Mouse (Mus musculus) embryonic facial prominence, embryonic 10.5 days (tissue): ENCODE data around the gene Nckap5l. TPM values are rescaled to one million over a fixed set of nuclear protein-coding genes. Genes with fewer than 3 reads are reported as not detected.

Experiments
- DNase-seq: peaks from one replicate; pipeline ENCODE4 v3.0.0-alpha.2; 2017; ENCODE audit warnings: low spot score
- H3K27ac ChIP-seq: fragments of 300-500 bp; sonication (generic); replicated peaks from 2 replicates; pipeline ENCODE4 v1.5.1; 2016; ENCODE audit warnings: mild to moderate bottlenecking
- H3K27me3 ChIP-seq: fragments of 300-500 bp; sonication (generic); replicated peaks from 2 replicates; pipeline ENCODE4 v1.6.1; 2016; ENCODE audit warnings: low read depth, mild to moderate bottlenecking; ENCODE audit not compliant: poor library complexity, severe bottlenecking
- H3K36me3 ChIP-seq: fragments of 300-500 bp; sonication (generic); replicated peaks from 2 replicates; pipeline ENCODE4 v1.6.1; 2016; ENCODE audit warnings: mild to moderate bottlenecking, moderate library complexity
- H3K4me1 ChIP-seq: fragments of 300-500 bp; sonication (generic); 2 replicates; pipeline ENCODE4 v1.6.1; 2016
- H3K4me3 ChIP-seq: fragments of 300-500 bp; sonication (generic); 2 replicates; pipeline ENCODE4 v1.5.1; 2016; ENCODE audit warnings: mild to moderate bottlenecking, moderate library complexity
- H3K9me3 ChIP-seq: fragments of 300-500 bp; sonication (generic); 2 replicates; pipeline ENCODE4 v1.6.1; 2016; ENCODE audit warnings: mild to moderate bottlenecking
- WGBS: fragments of 180-500 bp; shearing (Covaris S2); methylation state at CpG from one replicate; pipeline ENCODE4 v1.1.7; 2016; 5-methylcytosine and 5-hydroxymethylcytosine counted together
- polyA plus RNA-seq: library from polyadenylated mRNA; unstranded; fragments of >200 nt; fragmentation: Nextera tagmentation; extraction: Ambion mirVana; gene quantifications from 2 replicates; pipeline ENCODE4 v1.2.1, GENCODE M21; 2016

The Nckap5l gene
- polyA plus RNA-seq, 1 experiment from 2014 or later: 14.1 TPM

DNA sequence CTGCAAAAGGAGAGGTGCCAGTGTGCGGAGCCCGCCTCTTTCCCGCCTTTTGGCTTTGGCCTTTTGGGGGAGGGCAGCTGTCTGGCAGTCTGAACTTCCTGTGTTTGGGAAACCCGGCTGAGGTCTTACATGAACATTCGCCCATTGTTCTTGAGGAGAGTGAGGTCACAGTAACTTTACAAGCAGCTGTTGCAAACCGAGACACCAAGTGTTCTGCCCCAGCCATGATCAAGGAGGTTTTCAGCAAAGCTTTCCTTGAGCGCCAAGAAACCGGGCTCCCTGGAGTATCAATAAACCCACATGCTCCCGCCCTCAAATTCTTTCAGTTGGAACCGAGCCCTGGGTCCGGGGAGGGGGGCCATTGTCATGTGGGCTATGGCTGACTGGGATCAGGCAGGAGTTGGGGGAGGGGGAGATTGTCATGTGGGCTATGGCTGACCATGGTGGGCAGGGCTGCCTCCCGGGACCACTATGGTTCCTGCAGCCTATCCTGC lies 37.0 kb downstream of the Nckap5l start:
- Histone ChIP-seq H3K27ac (peak overlapping the region; percentile 84), H3K9me3 (no peaks in the 10 kb centered on the region), H3K4me3 (peak overlapping the region; percentile 35), H3K27me3 (no peaks in the 10 kb centered on the region), H3K36me3 (peaks cover 44% of the 10 kb centered on the region), H3K4me1 (peaks cover 43% of the 10 kb centered on the region)
- DNase-seq: peak; percentile 89
- whole genome bisulfite sequencing: 14% methylated on average over 12 of the region's 12 CpGs

DNA sequence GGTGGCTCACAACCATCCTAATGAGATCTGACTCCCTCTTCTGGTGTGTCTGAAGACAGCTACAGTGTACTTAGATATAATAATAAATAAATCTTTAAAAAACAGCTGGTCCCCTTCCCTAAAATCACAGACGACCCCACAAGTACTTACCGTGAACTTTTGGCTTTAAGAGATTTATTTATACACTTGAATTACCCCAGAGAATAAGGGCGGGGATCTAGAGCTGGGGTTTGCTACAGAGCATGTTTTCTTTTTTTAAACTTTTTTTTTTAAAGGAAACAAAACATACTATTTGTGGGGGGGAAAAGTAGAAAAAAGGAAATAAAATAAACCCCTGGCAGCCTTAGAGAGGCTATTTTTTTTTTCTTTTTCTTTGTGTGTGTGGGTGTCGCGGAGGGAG lies 37.4 kb downstream of the Nckap5l start:
- H3K27me3 ChIP-seq: no peaks in the 10 kb centered on the region
- H3K4me1 ChIP-seq: peaks cover 43% of the 10 kb centered on the region
- WGBS: 44% methylated on average over 5 of the region's 5 CpGs
- no peaks in the 10 kb centered on the region for H3K9me3 ChIP-seq
- H3K27ac ChIP-seq: peak overlapping the region; percentile 84
- DNase-seq: no peak
- peaks cover 40% of the 10 kb centered on the region for H3K36me3 ChIP-seq
- H3K4me3 ChIP-seq: peak overlapping the region; percentile 35; the same call in 1 of the 2 replicates

DNA sequence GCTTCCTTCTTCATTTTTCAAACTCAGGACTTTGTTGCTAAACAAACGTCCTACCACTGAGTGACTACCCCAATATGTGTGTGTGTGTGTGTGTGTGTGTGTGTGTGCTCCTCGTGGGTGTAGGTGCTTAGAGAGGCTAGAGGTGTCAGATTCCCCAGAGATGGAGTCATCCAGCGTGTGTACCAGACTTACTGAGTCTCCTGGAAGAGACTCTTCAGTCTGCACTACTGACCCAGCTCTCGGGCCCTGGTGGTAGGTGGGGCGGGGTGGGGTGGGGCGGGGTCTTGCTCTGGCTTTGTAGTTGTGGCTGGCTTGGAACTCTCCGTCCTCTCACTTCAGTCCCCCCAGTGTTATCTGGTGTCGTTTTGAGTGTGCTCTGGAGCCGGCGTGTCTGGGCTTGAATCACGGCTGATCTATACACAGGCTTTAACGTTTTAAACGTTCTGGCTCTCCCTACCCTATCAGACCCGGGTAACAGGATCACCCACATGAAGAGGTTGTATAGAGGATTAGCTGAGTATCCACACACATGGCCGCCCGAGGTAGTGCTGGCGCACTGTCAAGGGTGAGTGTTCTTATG lies 39.8 kb downstream of the Nckap5l start:
- DNase-seq: peak; percentile 32
- WGBS: 46% methylated on average over 17 of the region's 17 CpGs
- Histone ChIP-seq H3K9me3 (no peaks in the 10 kb centered on the region), H3K4me1 (peaks cover 43% of the 10 kb centered on the region), H3K36me3 (peaks cover 16% of the 10 kb centered on the region), H3K27ac (peak overlapping the region; percentile 54), H3K27me3 (no peaks in the 10 kb centered on the region), H3K4me3 (no peak overlapping the region)

DNA sequence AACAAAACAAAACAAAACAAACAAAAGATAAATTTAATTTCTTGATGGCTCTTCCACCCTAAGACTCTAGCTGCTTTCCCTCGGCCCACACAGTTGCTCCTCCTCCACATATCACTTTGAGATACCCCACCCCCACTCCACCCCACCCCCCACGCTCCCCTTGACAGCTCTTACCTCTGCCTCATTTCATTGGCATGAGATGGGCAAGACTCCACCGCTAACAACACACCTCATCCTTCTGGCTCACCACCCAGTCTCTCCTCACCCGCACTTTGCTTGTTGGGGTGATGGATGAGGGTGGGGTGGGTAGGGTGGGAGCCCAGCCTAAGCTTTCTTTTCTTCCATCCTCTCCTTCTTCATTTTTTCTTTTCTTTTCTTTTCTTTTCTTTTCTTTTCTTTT lies 40.6 kb downstream of the Nckap5l start:
- WGBS: 33% methylated on average over 4 of the region's 4 CpGs
- H3K27ac ChIP-seq: peak overlapping the region; percentile 72

DNA sequence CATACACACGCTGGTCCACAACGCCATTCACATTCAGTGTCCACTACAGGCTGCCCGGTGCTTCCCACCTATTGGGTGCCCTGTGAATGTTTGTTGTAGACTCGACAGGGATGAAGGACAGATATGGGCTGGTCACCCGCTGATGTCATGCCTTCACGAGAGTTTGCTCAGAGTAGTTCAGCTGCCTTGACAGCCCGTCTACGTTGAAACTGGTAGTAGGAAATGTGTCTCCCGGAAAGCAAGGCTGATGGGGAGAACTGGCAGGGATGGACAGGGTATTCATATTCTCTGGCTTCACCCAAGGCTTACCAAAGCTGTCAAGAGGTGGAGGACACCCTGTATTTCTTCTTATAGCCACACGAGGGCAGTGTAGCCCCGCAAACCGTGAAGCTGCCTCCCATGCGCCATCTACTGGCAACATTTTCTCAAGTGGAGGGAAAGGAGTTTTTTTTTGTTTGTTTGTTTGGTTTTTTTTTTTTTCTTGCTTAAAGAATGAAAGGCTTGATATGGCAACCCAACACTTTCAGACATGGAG lies 41.1 kb downstream of the Nckap5l start:
- Histone ChIP-seq H3K4me1 (peaks cover 39% of the 10 kb centered on the region), H3K4me3 (no peak overlapping the region)

More for the DNA sequence above, 40.6 kb downstream of the Nckap5l start:
- peaks cover 39% of the 10 kb centered on the region for H3K4me1 ChIP-seq
- H3K36me3 ChIP-seq: peaks cover 8% of the 10 kb centered on the region
- H3K27me3 ChIP-seq: no peaks in the 10 kb centered on the region
- no peak for DNase-seq
- no peak overlapping the region for H3K4me3 ChIP-seq
- no peaks in the 10 kb centered on the region for H3K9me3 ChIP-seq

DNA sequence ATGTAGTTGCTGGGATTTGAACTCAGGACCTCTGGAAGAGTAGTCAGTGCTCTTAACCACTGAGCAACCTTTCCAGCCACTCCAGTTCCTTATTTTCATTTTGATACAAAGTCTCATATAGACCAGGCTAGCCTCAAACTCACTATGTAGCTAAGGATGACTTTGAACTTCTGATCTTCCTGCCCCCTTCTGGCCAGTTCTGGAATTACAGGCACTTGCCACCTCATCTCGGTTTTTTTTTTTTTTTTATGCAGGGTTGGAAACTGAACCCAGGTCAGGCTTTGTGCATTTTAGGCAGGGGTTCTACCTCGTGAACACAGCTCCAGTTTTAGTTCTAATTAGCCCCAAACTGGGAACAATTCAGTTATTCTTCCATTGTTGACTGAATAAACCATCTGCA lies 41.8 kb downstream of the Nckap5l start:
- peak; percentile 40 for DNase-seq
- Histone ChIP-seq H3K4me3 (no peak overlapping the region), H3K4me1 (peaks cover 39% of the 10 kb centered on the region), H3K36me3 (no peaks in the 10 kb centered on the region; the same call in 1 of the 2 replicates), H3K9me3 (no peaks in the 10 kb centered on the region), H3K27me3 (no peaks in the 10 kb centered on the region), H3K27ac (no peak overlapping the region)
- 26% methylated on average over 2 of the region's 2 CpGs for WGBS

More for the DNA sequence above, 41.1 kb downstream of the Nckap5l start:
- DNase-seq: peak; percentile 79
- no peaks in the 10 kb centered on the region for H3K27me3 ChIP-seq
- no peaks in the 10 kb centered on the region for H3K9me3 ChIP-seq
- peaks cover 3% of the 10 kb centered on the region for H3K36me3 ChIP-seq
- 26% methylated on average over 13 of the region's 13 CpGs for WGBS
- H3K27ac ChIP-seq: 0 out of 2 replicates have a peak overlapping the region, but pooled peaks have one; percentile 72

DNA sequence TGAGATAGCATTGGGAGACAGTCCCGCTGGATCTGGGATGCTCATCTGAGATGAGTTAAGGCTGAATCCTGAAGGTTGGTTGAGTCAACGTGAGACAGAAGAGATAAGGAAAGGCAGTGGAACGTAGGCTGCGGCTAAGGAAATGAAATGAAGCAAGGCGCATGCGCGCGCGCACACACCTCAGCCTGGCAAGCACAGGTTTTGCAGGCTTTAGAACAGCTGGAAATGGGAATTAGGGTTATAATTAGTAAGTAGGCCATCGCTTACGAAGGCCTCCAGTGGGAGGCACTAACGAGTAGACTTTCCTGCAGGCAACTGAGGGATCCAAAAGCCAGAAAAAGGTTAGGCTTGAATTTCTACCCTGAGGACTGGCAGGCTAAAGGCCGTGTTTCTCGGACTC lies 45.8 kb downstream of the Nckap5l start:
- no peaks in the 10 kb centered on the region for H3K9me3 ChIP-seq
- H3K27me3 ChIP-seq: no peaks in the 10 kb centered on the region
- H3K4me1 ChIP-seq: 0 out of 2 replicates have a peak, but pooled peaks cover 16% of the 10 kb centered on the region
- no peak overlapping the region for H3K4me3 ChIP-seq
- 60% methylated on average over 14 of the region's 14 CpGs for WGBS
- peak; percentile 39 for DNase-seq
- H3K36me3 ChIP-seq: peaks cover 39% of the 10 kb centered on the region
- no peak overlapping the region for H3K27ac ChIP-seq

DNA sequence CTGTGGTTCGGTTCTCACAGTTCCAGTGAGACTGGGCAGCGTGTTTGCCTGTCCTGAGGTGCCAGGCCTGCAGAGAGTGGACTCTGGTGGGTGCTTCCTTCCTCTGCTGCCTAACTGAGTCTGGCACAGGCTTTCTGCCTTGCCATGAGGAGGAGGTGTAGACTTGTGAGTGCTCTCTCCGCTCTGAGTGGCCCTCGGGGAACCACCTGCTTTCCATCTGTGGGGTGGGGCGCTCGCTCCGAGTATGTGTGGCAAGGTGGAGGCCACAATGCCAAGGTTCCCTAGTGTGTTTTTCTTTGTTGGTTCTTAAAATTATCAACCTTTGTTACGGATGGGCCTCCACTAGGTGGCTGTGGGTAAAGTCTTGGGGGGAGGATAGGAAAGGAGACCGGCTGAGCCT lies 48.7 kb downstream of the Nckap5l start:
- no peak overlapping the region for H3K27ac ChIP-seq
- H3K9me3 ChIP-seq: no peaks in the 10 kb centered on the region
- DNase-seq: no peak
- peaks cover 68% of the 10 kb centered on the region for H3K36me3 ChIP-seq
- no peaks in the 10 kb centered on the region for H3K27me3 ChIP-seq
- WGBS: 92% methylated on average over 9 of the region's 9 CpGs
- no peak overlapping the region for H3K4me3 ChIP-seq
- H3K4me1 ChIP-seq: 0 out of 2 replicates have a peak, but pooled peaks cover 12% of the 10 kb centered on the region

DNA sequence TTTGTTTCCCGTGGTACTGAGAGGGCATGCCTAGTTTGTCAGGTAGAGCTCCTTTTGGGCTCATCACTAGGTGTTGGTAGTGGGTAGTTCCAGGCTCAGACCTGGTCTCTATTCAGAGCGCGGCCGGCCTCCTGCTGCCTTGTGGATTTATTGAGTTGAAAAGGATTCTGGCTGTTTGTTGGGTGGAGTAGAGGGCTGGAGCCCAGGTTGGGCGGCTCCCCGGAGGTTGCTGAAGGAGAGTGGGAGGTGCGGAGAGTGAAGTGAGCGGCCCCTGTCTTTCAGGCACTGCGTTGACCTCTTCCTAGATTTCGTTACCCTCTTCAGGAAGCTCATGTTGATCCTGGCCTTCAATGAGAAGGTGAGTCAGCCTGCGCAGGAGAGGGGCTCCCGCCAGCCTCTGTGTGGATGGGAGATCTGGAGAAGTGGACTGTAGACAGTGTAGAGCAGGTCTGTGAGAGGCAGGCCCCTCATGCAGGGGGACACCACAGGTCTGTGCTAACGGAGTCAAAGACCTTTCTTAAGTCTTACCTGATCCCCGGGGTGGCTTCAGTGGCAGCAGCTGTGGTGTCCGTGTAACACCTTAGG lies 50.5 kb downstream of the Nckap5l start:
- no peaks in the 10 kb centered on the region for H3K9me3 ChIP-seq
- no peaks in the 10 kb centered on the region for H3K27me3 ChIP-seq
- WGBS: 92% methylated on average over 15 of the region's 15 CpGs
- 0 out of 2 replicates have a peak, but pooled peaks cover 12% of the 10 kb centered on the region for H3K4me1 ChIP-seq
- no peak for DNase-seq
- no peak overlapping the region for H3K4me3 ChIP-seq
- H3K36me3 ChIP-seq: peaks cover 86% of the 10 kb centered on the region
- H3K27ac ChIP-seq: no peak overlapping the region

DNA sequence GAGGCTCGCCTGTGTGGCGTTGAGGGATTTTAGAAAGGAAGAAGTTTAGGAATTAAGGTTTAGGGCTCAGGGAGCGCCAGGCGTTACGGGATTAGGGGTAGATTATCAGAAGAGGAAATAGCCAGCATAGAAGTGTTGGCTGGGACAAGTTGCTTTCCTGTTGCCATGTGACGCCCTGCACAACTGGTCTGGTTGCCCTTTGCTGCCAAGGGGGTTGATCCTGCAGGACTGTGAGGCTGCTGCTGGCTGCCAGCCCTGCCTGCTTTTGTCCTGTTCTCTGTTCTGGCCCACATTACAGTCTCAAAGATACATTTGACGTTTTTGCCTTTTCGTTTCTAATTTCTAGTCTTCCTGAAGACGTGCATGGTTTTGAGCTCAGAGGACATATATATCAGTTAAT lies 52.4 kb downstream of the Nckap5l start:
- H3K4me3 ChIP-seq: no peak overlapping the region
- H3K27me3 ChIP-seq: no peaks in the 10 kb centered on the region
- DNase-seq: no peak
- no peaks in the 10 kb centered on the region for H3K9me3 ChIP-seq
- no peak overlapping the region for H3K27ac ChIP-seq
- H3K4me1 ChIP-seq: no peaks in the 10 kb centered on the region
- 94% methylated on average over 9 of the region's 9 CpGs for WGBS
- H3K36me3 ChIP-seq: peaks cover 98% of the 10 kb centered on the region

DNA sequence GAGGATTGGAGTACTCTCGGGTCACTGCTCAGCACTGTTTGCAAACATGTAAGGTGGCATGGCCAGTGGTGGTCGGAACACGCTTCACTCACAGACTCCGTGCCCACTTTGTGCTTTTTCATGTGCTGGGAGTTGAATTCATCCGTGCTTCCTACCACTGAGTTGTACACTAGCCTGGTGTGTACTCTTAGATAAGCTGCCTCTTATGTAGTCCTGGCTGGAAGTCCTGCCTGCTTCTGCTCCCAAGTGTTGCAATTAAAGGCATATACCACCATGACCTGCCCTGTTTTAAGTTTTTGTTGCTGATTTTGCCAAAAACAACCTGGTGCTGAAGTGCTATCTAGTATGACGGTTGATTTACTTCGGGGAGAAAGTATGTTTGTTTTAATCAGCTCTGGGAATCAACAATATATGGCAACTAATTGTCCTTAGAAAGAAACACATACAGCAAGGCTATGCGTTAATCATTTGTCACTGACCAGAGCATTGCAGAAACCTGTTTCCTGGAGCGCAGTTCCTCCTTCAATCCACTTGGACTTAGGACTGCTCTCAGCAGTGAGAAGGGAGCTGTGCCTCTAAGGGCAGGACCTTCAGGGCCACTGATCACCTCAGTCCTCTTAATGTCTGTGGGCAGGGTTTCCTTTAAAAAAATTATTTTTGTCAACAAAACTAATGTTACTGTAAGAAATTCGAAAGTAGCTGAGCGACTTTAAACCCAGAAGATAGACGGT lies 54.2 kb downstream of the Nckap5l start:
- no peak overlapping the region for H3K27ac ChIP-seq
- H3K4me3 ChIP-seq: no peak overlapping the region
- H3K27me3 ChIP-seq: no peaks in the 10 kb centered on the region
- peaks cover 13% of the 10 kb centered on the region for H3K4me1 ChIP-seq
- DNase-seq: no peak
- no peaks in the 10 kb centered on the region for H3K9me3 ChIP-seq
- WGBS: 94% methylated on average over 12 of the region's 12 CpGs
- peaks cover 88% of the 10 kb centered on the region for H3K36me3 ChIP-seq

DNA sequence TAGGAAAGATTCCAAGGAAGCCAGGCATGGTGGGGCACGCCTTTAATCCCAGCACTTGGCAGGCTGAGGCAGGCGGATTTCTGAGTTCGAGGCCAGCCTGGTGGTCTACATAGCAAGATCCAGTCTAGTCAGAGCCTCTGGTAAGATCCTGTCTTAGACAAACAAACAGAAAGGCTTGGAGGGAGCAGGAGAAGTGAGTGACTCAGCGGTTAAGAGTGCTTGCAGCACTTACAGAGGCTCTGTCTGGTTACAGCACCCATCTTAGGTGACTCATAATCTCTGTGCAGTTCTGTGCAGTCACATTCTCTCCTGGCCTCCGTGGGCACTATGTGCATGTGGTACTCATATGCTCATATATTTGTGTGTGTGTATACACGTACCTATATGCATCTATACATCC lies 56.9 kb downstream of the Nckap5l start:
- Histone ChIP-seq H3K4me3 (no peak overlapping the region), H3K27me3 (no peaks in the 10 kb centered on the region), H3K27ac (no peak overlapping the region), H3K9me3 (no peaks in the 10 kb centered on the region), H3K36me3 (peaks cover 61% of the 10 kb centered on the region), H3K4me1 (peaks cover 28% of the 10 kb centered on the region)
- no peak for DNase-seq
- 91% methylated on average over 6 of the region's 6 CpGs for WGBS
